Mouse (Mus musculus) kidney, adult 2 months (tissue): Measurements from ENCODE around the gene Ptrhd1. TPM values are rescaled to one million over a fixed set of nuclear protein-coding genes. Genes with fewer than 3 reads are reported as not detected.
"Not testable (repeated sequence)": the region's sequence is repeated elsewhere in the genome, so short reads cannot be mapped to it uniquely, and the experiment has no call there.

Experiments used
- DNase-seq: peaks from one replicate; pipeline ENCODE4 v3.0.0; 2021
- H3K27ac ChIP-seq: fragments of 200-500 bp; 2 replicates; pipeline ENCODE4 v1.5.1; 2012; ENCODE audit warnings: low read depth, low read length, control low read depth, inconsistent platforms; ENCODE audit not compliant: insufficient read depth
- H3K27me3 ChIP-seq: fragments of 200-500 bp; replicated peaks from 2 replicates; pipeline ENCODE4 v1.6.1; 2012; ENCODE audit warnings: mild to moderate bottlenecking, moderate library complexity, low read length, inconsistent platforms; ENCODE audit not compliant: control insufficient read depth, insufficient read depth
- H3K36me3 ChIP-seq: fragments of 200-500 bp; 2 replicates; pipeline ENCODE4 v1.6.1; 2012; ENCODE audit warnings: mild to moderate bottlenecking, moderate library complexity, low read length, inconsistent platforms; ENCODE audit not compliant: control insufficient read depth, insufficient read depth
- H3K4me1 ChIP-seq: fragments of 200-500 bp; 2 replicates; pipeline ENCODE4 v1.6.1; 2011; ENCODE audit warnings: low read length; ENCODE audit not compliant: control insufficient read depth, insufficient read depth
- H3K4me3 ChIP-seq: fragments of 200-500 bp; 2 replicates; pipeline ENCODE4 v1.5.1; 2011; ENCODE audit warnings: mild to moderate bottlenecking, low read depth, low read length, control low read depth; ENCODE audit not compliant: insufficient read depth
- CTCF ChIP-seq: fragments of 200-500 bp; conservative IDR thresholded peaks from 2 replicates; pipeline ENCODE4 v1.5.1; 2011; ENCODE audit warnings: low read depth, mild to moderate bottlenecking, control low read depth, low read length, moderate library complexity, mixed read lengths; ENCODE audit not compliant: insufficient read depth, insufficient read length
- POLR2A ChIP-seq: fragments of 200-500 bp; IDR thresholded peaks from one replicate; pipeline ENCODE4 v1.6.1; 2011; ENCODE audit warnings: low read depth, low read length, control low read depth
- WGBS: fragments of 180-500 bp; shearing (Covaris S2); methylation state at CpG from one replicate; pipeline ENCODE4 v1.1.7; 2018; 5-methylcytosine and 5-hydroxymethylcytosine counted together
- polyA plus RNA-seq: library from polyadenylated mRNA; depleted of rRNA; stranded (reverse); fragments of >200 nt; gene quantifications from 2 replicates; pipeline ENCODE4 v1.2.3, GENCODE M21; 2012

The Ptrhd1 gene
- polyA plus RNA-seq, 1 experiment: 4.2 TPM

DNA sequence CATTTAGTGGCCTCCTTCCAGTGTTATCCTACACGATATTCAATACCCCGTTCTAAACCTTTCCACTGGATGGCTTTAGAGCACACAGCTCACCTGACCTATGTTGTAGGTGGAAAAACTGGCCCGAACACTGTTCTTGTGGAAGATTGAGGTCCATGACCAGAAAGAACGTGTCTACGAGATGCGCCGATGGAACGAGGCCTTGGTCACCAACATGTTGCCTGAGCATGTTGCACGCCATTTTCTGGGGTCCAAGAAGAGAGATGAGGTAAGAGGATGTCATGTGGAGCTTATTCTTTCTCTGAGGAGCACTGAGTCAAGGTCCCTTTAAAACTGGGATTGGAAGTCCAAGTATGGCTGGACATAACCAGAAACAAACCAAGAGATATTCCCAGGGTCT, 24.6 kb upstream of the Ptrhd1 start:
- H3K36me3 ChIP-seq: no peaks in the 10 kb centered on the region
- 98% methylated on average over 9 of the region's 9 CpGs for WGBS

DNA sequence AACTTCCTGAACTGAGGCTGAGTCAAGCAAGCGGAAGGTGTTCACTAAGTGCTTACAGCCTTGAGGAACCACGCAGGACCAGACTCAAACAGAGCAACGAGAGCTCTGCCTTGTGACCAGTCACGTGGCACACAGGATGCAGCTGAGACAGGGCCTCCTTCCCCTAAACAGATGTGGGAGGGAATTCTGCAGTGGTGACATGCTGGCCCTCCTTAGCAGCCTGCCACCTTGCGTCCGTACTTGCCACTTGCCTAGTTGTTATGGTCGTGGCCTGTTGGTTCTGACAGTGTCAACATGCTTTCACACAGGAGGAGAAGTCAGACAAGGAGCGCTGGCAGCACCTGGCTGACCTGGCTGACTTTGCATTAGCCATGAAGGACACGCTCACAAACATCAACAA, 22.7 kb upstream of the Ptrhd1 start:
- Histone ChIP-seq H3K27me3 (no peaks in the 10 kb centered on the region), H3K36me3 (no peaks in the 10 kb centered on the region)

More for the DNA sequence above, 24.6 kb upstream of the Ptrhd1 start:
- TF ChIP-seq CTCF: no peak
- TF ChIP-seq POLR2A: no peak
- H3K27ac ChIP-seq: no peak overlapping the region
- H3K27me3 ChIP-seq: no peaks in the 10 kb centered on the region
- DNase-seq: no peak
- H3K4me1 ChIP-seq: no peaks in the 10 kb centered on the region
- H3K4me3 ChIP-seq: no peak overlapping the region

DNA sequence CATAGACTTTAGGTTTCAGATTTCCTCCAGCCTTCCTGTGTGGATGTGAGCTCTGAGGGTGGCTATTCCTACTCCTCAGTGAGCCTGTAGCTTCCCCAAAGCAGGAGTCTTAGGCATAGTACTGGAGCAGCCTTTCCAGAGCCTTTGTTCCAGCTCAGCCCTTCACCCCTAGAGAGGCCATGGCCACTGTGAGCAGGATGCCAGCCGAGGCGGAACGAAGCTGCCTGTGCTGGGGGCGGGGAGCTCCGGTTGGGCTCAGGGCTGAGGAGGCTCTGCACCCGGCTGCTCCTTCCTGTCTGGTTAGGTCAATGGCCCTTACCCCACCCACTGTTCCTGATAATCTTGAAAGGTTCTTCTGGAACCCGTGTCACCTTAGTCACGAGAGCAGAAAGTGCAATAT, 20.9 kb upstream of the Ptrhd1 start:
- peak; percentile 22 for DNase-seq
- 24% methylated on average over 8 of the region's 8 CpGs for WGBS
- no peak overlapping the region for H3K4me3 ChIP-seq
- TF ChIP-seq POLR2A (no peak), CTCF (no peak)
- no peaks in the 10 kb centered on the region for H3K4me1 ChIP-seq
- H3K27me3 ChIP-seq: no peaks in the 10 kb centered on the region
- no peaks in the 10 kb centered on the region for H3K36me3 ChIP-seq
- no peak overlapping the region for H3K27ac ChIP-seq

More for the DNA sequence above, 22.7 kb upstream of the Ptrhd1 start:
- Histone ChIP-seq H3K4me3 (no peak overlapping the region), H3K27ac (no peak overlapping the region), H3K4me1 (no peaks in the 10 kb centered on the region)
- TF ChIP-seq POLR2A (no peak), CTCF (no peak; the same call in 1 of the 2 replicates)
- WGBS: 62% methylated on average over 9 of the region's 9 CpGs
- peak; percentile 19 for DNase-seq

DNA sequence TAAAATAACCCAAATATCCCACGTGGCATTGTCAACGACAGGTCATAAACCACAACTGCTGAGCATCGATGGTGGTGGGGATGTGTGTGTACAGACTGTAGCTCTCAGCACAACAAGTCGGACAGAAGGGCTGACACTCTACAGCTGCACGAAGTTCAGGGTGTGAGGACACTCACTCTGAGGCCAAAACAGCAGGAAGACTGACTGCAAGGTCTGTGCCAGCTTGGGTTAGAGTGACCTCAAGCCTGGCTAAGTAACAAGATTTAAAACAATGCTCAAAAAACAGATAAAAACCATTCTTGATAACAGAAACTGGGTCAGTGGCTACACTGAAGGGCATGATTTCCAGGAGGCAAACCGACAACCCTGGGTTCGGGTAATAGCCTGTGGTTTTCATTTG, 3.7 kb upstream of the Ptrhd1 start:
- no peak overlapping the region for H3K27ac ChIP-seq
- no peak overlapping the region for H3K4me3 ChIP-seq
- no peaks in the 10 kb centered on the region; the same call in 1 of the 2 replicates for H3K36me3 ChIP-seq
- 89% methylated on average over 7 of the region's 7 CpGs for WGBS
- TF ChIP-seq POLR2A: no peak
- no peak for TF ChIP-seq CTCF
- no peak for DNase-seq
- no peaks in the 10 kb centered on the region; the same call in 1 of the 2 replicates for H3K4me1 ChIP-seq
- H3K27me3 ChIP-seq: no peaks in the 10 kb centered on the region

DNA sequence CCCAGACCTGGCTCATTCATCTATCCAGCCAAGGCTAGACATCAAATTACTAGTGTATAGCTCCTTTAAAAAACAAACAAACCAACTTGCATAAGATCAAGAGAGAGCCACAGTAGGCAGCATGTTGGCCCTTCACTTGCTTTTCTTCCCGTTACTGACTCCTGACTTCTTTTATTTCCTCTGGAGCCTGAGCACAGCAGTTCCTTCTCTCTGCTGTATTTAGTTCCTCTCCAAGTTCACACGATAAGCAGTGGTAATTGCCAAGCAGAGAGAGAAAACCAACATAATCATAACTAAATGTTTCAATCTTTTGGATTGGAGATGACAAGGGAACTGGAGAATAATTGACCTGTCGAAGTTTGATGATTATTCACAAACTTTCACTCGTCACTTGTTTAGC, 1.1 kb upstream of the Ptrhd1 start:
- no peak for DNase-seq
- no peaks in the 10 kb centered on the region; the same call in 1 of the 2 replicates for H3K4me1 ChIP-seq
- no peak overlapping the region for H3K4me3 ChIP-seq
- no peaks in the 10 kb centered on the region for H3K27me3 ChIP-seq
- TF ChIP-seq CTCF (no peak), POLR2A (no peak)
- no peak overlapping the region for H3K27ac ChIP-seq
- H3K36me3 ChIP-seq: no peaks in the 10 kb centered on the region
- 23% methylated on average over 4 of the region's 4 CpGs for WGBS

DNA sequence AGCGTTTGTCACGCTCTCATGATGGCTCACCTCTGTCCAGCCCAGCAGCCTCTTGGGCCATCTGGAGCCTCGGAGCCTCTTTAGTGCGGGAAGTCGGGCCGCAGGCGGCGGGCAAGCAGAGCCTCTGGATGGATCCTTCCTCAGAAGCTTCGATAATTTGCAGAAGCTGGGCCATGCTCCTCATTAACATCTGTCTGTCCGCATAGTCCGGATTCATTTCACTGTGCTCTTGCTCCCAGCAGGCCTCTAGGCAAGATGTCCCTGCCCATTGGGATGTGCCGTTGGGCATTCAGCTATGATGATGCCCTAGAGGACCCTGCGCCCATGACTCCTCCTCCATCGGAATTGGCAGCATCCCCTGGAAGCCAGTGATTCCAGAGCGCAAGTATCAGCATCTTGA, 3.7 kb downstream of the Ptrhd1 start:
- Histone ChIP-seq H3K27me3 (no peaks in the 10 kb centered on the region), H3K36me3 (no peaks in the 10 kb centered on the region), H3K4me3 (no peak overlapping the region), H3K4me1 (no peaks in the 10 kb centered on the region; the same call in 1 of the 2 replicates), H3K27ac (no peak overlapping the region)
- WGBS: 96% methylated on average over 15 of the region's 15 CpGs
- DNase-seq: no peak
- no peak for TF ChIP-seq POLR2A
- no peak for TF ChIP-seq CTCF

DNA sequence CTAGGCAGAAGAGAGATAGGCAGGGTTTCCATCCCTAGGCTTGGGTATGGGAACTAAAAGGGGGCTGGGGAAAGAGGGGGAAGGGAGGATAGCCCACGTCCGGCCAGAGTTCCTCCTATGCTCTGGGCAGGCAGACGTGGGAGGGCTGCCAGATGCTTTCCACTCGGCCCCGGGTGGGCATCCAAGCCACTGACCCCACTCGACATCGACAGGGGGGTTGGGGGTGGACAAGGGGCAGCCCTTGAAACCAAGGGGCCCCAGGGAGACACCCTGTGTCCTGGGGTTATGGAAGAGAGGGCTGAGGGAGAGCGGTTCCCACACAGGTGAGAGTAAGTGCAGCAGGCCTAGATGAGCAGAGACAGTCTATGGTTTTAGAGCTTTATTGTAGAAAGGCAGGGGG, 6.5 kb downstream of the Ptrhd1 start:
- not testable (repeated sequence) for H3K27me3 ChIP-seq, H3K4me1 ChIP-seq
- 44% methylated on average over 8 of the region's 8 CpGs for WGBS

DNA sequence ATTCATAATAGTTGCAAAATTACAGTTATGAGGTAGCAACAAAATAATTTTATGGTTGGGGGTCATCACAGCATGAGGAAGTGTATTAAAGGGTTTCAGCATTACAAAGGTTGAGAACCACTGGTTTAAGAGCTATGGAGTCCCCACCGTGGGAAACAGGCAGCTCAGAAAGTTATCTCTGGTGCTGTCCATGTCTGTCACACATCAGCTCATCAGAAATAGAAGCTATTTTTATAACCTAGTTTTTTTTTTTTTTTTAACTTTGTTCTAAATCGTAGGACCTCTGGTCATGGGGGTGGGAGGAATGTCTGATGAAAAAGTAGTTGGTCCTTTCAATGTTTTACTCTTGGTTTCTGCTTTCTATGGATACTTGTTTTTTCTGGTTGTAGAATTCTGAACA, 10.0 kb downstream of the Ptrhd1 start:
- no peak for TF ChIP-seq POLR2A
- no peak for TF ChIP-seq CTCF
- Histone ChIP-seq H3K27ac (no peak overlapping the region), H3K4me3 (no peak overlapping the region), H3K27me3 (no peaks in the 10 kb centered on the region), H3K4me1 (no peaks in the 10 kb centered on the region), H3K36me3 (no peaks in the 10 kb centered on the region; the same call in 1 of the 2 replicates)
- 70% methylated on average over 2 of the region's 2 CpGs for WGBS
- no peak for DNase-seq

More for the DNA sequence above, 6.5 kb downstream of the Ptrhd1 start:
- not testable (repeated sequence) for H3K27ac ChIP-seq, H3K36me3 ChIP-seq, DNase-seq, H3K4me3 ChIP-seq
